Mouse (Mus musculus): ENCODE measurements at regions not wholly inside any gene's neighbourhood (a gene's known extent, or its start where the extent isn't known, plus 50 kb on each side); places are given as distances from the start of the nearest gene placed in this dataset.
"Not testable (repeated sequence)": the region's sequence is repeated elsewhere in the genome, so short reads cannot be mapped to it uniquely, and the experiment has no call there.

GRCm38 (mm10) chr10:29044781-29045180 lies 58.7 kb upstream of the 2310057J18Rik start:
- DNase-seq (ENCODE audit: low read depth, low spot score), result not testable (repeated sequence)

GRCm38 (mm10) chr10:29087823-29088222 lies 55.8 kb upstream of the Soga3 start:
- peak; percentile 27 for DNase-seq (ENCODE audit: low read depth, low spot score)

All from ZHBTc4 (cell line).